Mouse (Mus musculus) cerebellum, adult 2 months (tissue): ENCODE measurements at regions not wholly inside any gene's neighbourhood (a gene's known extent, or its start where the extent isn't known, plus 50 kb on each side); places are given as distances from the start of the nearest gene placed in this dataset.

ENCODE experiments used
- DNase-seq, 2 experiments: peaks; one replicate each; pipeline ENCODE4 v3.0.0; 2021
- H3K27ac ChIP-seq: fragments of 200-500 bp; 2 replicates; pipeline ENCODE4 v1.5.1; 2012; ENCODE audit warnings: low read length, control low read depth, inconsistent platforms; ENCODE audit not compliant: insufficient read depth
- H3K27me3 ChIP-seq: fragments of 200-500 bp; 2 replicates; pipeline ENCODE4 v1.6.1; 2012; ENCODE audit warnings: inconsistent platforms, mild to moderate bottlenecking, low read length, moderate library complexity; ENCODE audit not compliant: control insufficient read depth, insufficient read depth
- H3K4me1 ChIP-seq: fragments of 200-500 bp; 2 replicates; pipeline ENCODE4 v1.6.1; 2011; ENCODE audit warnings: low read length; ENCODE audit not compliant: control insufficient read depth, insufficient read depth
- H3K4me3 ChIP-seq: fragments of 200-500 bp; replicated peaks from 2 replicates; pipeline ENCODE3; 2011; ENCODE audit warnings: mild to moderate bottlenecking, low read depth, low read length, control low read depth; ENCODE audit not compliant: insufficient read depth
- CTCF ChIP-seq: fragments of 200-500 bp; IDR thresholded peaks from 2 replicates; pipeline ENCODE4 v1.5.1; 2011; ENCODE audit warnings: low read depth, mild to moderate bottlenecking, control low read depth, low read length, moderate library complexity, borderline replicate concordance; ENCODE audit not compliant: insufficient read depth
- POLR2A ChIP-seq: fragments of 200-500 bp; IDR thresholded peaks from 2 replicates; pipeline ENCODE4 v1.6.1; 2011; ENCODE audit warnings: low read length, control low read depth, borderline replicate concordance; ENCODE audit not compliant: insufficient read depth
- WGBS: fragments of 180-500 bp; shearing (Covaris S2); methylation state at CpG from one replicate; pipeline ENCODE4 v1.1.7; 2018; 5-methylcytosine and 5-hydroxymethylcytosine counted together

DNA sequence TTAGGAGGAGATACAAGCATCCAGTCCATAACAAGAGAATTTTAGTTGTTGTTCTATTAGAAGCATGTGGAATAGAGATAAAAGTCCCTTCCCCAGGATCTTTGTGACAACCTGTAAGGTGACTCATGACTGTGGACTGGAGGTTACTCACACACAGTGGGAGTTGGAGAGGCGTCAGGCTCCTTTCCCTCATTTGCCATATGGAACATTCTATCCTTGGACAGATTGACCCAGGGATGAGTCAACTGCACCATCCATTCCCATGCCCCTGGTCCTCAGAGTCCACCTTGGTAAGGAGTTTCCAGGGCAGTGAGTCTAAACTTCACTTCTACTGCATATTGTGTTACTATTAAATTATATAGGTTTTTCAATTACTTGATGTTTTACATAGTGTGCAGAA is 444.9 kb upstream of the Mon1b start:
- Histone ChIP-seq H3K27me3 (no peaks in the 10 kb centered on the region), H3K4me3 (no peak overlapping the region), H3K4me1 (peaks cover 10% of the 10 kb centered on the region), H3K27ac (no peak overlapping the region)
- TF ChIP-seq POLR2A: no peak
- TF ChIP-seq CTCF: no peak
- 13% methylated on average over 1 of the region's 1 CpGs for WGBS
- peak; percentile 75 to 91 for DNase-seq

DNA sequence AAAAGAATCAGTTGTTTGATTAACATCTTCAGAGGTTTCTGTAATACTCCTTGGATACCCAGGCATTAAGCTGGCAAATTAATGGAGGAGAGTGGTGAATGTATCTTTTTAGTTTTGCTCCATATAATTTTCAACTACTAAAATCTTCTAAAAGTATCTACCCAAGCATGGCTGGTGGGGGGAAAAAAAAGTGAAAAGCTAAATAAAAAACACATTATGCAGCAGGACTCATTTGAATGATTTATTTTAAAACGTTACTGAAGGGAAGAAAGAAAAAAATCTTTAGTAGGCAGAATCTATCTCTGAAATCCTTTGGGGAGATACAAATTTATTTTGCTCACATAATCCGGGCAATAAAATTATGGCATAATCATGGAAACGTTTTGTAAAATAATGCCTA is 443.9 kb upstream of the Mon1b start:
- WGBS: 91% methylated on average over 3 of the region's 3 CpGs

More for the DNA sequence above, 443.9 kb upstream of the Mon1b start:
- Histone ChIP-seq H3K4me3 (no peak overlapping the region), H3K27ac (no peak overlapping the region), H3K4me1 (peaks cover 10% of the 10 kb centered on the region), H3K27me3 (no peaks in the 10 kb centered on the region)
- no peak for DNase-seq
- no peak for TF ChIP-seq POLR2A
- no peak for TF ChIP-seq CTCF
